Mouse (Mus musculus) ZHBTc4 (cell line): ENCODE results near the gene Pitpnm3.

Source experiments
- DNase-seq: peaks from one replicate; pipeline ENCODE4 v3.0.0-alpha.2; 2011; ENCODE audit warnings: low read depth, low spot score

The Pitpnm3 gene

GRCm38 (mm10) chr11:72022827-72023226 is 112.8 kb downstream of the Pitpnm3 start:
- no peak for DNase-seq

GRCm38 (mm10) chr11:72021015-72021414 is 114.6 kb downstream of the Pitpnm3 start:
- DNase-seq: no peak

DNA sequence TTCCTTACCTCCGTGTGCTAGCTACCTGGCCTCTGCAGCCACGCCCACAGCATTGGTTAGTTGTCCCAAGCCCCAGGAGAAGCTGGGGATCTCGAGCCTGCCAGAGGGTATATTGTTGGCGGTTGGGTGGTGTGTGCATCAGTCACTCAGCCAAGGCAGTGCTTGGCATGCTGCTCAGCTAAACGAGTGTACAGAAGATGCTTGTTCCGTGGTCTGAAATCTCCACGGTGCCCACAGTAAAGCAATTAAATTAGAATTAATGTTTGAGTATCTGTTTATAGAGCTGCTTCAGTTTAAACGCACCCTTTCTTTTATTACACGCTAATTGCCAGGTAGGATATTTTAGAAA is 118.4 kb downstream of the Pitpnm3 start:
- DNase-seq: no peak

DNA sequence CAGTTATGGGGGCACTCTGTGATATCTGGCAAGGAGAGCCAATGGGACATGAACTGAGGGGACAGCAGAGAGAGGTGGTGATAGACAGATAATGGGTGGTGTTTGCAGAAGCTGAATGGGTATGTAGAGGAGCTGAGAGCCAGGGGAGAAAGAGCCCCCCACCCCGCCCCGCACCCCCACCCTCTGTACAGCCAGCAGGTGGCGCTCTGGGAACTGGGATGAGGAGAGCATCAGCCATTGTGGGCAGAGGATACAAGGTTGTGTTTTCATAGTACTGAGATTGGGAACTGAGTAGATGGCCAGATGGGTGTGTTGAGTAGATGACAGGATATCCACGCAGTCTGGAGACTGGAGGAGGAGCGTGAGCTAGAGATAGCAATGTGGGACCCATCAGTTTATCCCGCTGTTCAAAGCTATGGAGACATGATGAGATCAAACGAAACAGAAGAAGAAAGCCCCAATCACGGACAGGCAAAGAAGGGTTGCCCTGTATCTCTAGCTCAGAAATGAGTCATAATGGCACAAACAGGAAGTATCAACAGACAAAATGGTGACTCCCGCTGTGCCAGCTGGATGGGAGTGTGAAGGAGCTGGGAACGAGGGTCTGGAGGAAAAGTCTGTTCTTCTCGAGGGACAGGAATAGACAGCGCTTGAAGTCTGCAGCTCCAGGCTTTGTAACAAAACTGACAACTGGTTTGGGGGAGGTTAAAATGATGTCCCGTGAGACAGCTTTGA is 118.9 kb downstream of the Pitpnm3 start:
- no peak for DNase-seq

- no peak for DNase-seq
Observed at GRCm38 (mm10) chr11:72014674-72015073, 120.9 kb downstream of the Pitpnm3 start.

GRCm38 (mm10) chr11:72011955-72012354 is 123.6 kb downstream of the Pitpnm3 start:
- DNase-seq: no peak

DNA sequence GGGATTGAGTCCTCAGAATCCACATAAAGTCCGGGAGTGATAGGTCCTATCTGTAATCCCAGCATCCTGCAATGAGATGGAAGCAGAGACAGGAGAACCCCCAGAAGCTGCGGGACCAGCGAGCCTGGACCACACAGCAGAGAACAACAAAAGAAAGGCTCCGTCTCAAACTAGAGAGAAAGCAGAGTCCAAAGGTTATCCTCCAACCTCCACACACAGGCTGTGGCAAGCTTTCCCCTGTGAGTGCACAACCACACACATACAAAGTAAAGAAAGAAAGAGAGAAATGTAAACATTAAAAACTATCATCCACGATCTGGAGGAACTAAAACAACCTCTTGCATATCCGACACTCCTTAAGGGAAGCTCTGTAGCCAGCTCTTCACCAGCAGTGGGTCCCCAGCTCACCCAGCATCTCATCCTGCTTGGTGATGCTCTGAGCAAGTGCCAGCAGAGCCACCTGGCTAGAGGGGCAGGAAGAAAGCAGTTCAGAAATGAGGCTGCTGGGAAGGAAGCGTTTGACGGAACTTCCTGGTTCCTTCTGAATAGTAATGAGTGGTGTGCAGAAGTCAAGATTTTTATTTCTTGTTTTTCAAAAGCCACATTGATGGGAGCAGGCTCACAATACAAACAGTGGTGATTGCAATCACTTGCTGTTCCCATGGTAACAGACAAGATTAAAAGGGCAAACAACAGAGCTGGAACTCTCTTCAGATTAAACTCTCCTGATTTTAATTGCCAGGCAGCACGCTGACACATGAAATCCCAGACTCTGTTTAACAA is 124.4 kb downstream of the Pitpnm3 start:
- no peak for DNase-seq

GRCm38 (mm10) chr11:72010367-72010766 is 125.2 kb downstream of the Pitpnm3 start:
- DNase-seq: no peak

DNA sequence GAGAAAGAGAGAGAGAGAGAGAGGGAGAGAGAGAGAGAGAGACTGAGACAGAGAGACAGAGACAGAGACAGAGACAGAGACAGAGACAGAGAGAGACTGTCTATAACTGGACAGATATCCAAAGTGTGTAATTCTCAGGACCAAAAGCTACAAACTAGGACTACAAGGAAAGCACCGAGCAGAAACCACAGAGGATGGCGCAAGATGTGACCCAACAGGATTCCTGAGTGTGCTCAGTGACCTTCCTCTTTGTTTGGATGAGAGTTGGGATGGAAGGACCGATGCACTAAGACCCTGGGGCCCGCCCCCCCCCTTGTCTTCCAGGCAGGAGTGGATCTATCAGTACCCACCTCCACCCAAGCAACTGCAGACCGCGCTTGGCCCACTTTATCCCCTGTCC is 130.0 kb downstream of the Pitpnm3 start:
- no peak for DNase-seq

GRCm38 (mm10) chr11:72003171-72003570 is 132.4 kb downstream of the Pitpnm3 start:
- no peak for DNase-seq

GRCm38 (mm10) chr11:72002138-72002853 is 133.3 kb downstream of the Pitpnm3 start:
- peak; percentile 59 for DNase-seq

- DNase-seq: no peak
Observed at GRCm38 (mm10) chr11:72000194-72000593, 135.4 kb downstream of the Pitpnm3 start.
